Mouse (Mus musculus) hindbrain, embryonic 11.5 days (tissue): Measurements from ENCODE around the gene Snrpa1. TPM values are rescaled to one million over a fixed set of nuclear protein-coding genes. Genes with fewer than 3 reads are reported as not detected.

Experiments
- ATAC-seq: fragments of 200-750 bp; cut with Nextera tagmentation; 2 replicates; pipeline ENCODE4 v1.8.0; 2017; ENCODE audit warnings: mild to moderate bottlenecking, moderate TSS enrichment, moderate library complexity; ENCODE audit not compliant: low FRiP score
- DNase-seq: peaks from one replicate; pipeline ENCODE4 v3.0.0-alpha.2; 2015; ENCODE audit warnings: low spot score
- H3K27ac ChIP-seq: fragments of 300-500 bp; sonication (generic); 2 replicates; pipeline ENCODE4 v1.5.1; 2014; ENCODE audit warnings: mild to moderate bottlenecking, low read depth, low read length
- H3K27me3 ChIP-seq: fragments of 300-500 bp; sonication (generic); 2 replicates; pipeline ENCODE4 v1.6.1; 2014; ENCODE audit warnings: mild to moderate bottlenecking, low read length, moderate library complexity, mixed read lengths; ENCODE audit not compliant: control insufficient read depth, insufficient read depth
- H3K36me3 ChIP-seq: fragments of 300-500 bp; sonication (generic); 2 replicates; pipeline ENCODE4 v1.6.1; 2014; ENCODE audit warnings: mild to moderate bottlenecking, low read length, moderate library complexity, mixed read lengths; ENCODE audit not compliant: control insufficient read depth, insufficient read depth
- H3K4me1 ChIP-seq: fragments of 300-500 bp; sonication (generic); replicated peaks from 2 replicates; pipeline ENCODE4 v1.6.1; 2014; ENCODE audit warnings: low read length, mixed read lengths; ENCODE audit not compliant: control insufficient read depth, insufficient read depth
- H3K4me2 ChIP-seq: fragments of 300-500 bp; sonication (generic); replicated peaks from 2 replicates; pipeline ENCODE4 v1.6.1; 2014; ENCODE audit warnings: mild to moderate bottlenecking, low read depth, low read length
- H3K4me3 ChIP-seq: fragments of 300-500 bp; sonication (generic); 2 replicates; pipeline ENCODE4 v1.5.1; 2014; ENCODE audit warnings: low read depth, low read length
- H3K9ac ChIP-seq: fragments of 300-500 bp; sonication (generic); 2 replicates; pipeline ENCODE4 v1.6.1; 2014; ENCODE audit warnings: low read depth, low read length
- H3K9me3 ChIP-seq: fragments of 300-500 bp; sonication (generic); 2 replicates; pipeline ENCODE4 v1.6.1; 2016; ENCODE audit warnings: low read length; ENCODE audit not compliant: control insufficient read depth
- WGBS: fragments of 180-500 bp; shearing (Covaris S2); extraction: QIAGEN DNeasy Blood & Tissue Kit; methylation state at CpG from one replicate; pipeline ENCODE4 v1.1.7; 2014; 5-methylcytosine and 5-hydroxymethylcytosine counted together
- polyA plus RNA-seq: library from polyadenylated mRNA; unstranded; fragments of >200 nt; fragmentation: Nextera tagmentation; extraction: Ambion mirVana; gene quantifications from 2 replicates; pipeline ENCODE4 v1.2.1, GENCODE M21; 2014

Gene Snrpa1
- 230 and 234 TPM in 2 replicates for polyA plus RNA-seq

- H3K9me3 ChIP-seq, result no peaks in the 10 kb centered on the region
- peak within 1 kb of the TSS; percentile 97 for H3K4me3 ChIP-seq
- 88% methylated on average over 1 of the region's 1 CpGs for WGBS
- H3K27ac ChIP-seq, result no peak within 1 kb of the TSS
- peak within 1 kb of the TSS; percentile 86 for H3K9ac ChIP-seq
- no peak for ATAC-seq
- no peaks in the 10 kb centered on the region for H3K36me3 ChIP-seq
- no peaks in the 10 kb centered on the region for H3K27me3 ChIP-seq
- H3K4me2 ChIP-seq, result peak within 1 kb of the TSS; percentile 75
- no peaks in the 10 kb centered on the region; the same call in 1 of the 2 replicates for H3K4me1 ChIP-seq
- no peak for DNase-seq
Observed at GRCm38 (mm10) chr7:66058703-66059102, at the start of gene Snrpa1. Gene Snrpa1, plus strand, starts transcription at chr7:66059003.

GRCm38 (mm10) chr7:66010518-66010917 lies 48.3 kb upstream of the Snrpa1 start:
- DNase-seq, result no peak
- 84% methylated on average over 6 of the region's 6 CpGs for WGBS
- Histone ChIP-seq H3K36me3 (no peaks in the 10 kb centered on the region), H3K9me3 (no peaks in the 10 kb centered on the region), H3K4me3 (no peak overlapping the region), H3K4me1 (no peaks in the 10 kb centered on the region), H3K4me2 (no peak overlapping the region), H3K27ac (no peak overlapping the region), H3K9ac (no peak overlapping the region), H3K27me3 (no peaks in the 10 kb centered on the region)
- ATAC-seq, result no peak

GRCm38 (mm10) chr7:66027747-66028146 lies 31.1 kb upstream of the Snrpa1 start:
- H3K4me2 ChIP-seq, result no peak overlapping the region
- DNase-seq, result no peak
- H3K27ac ChIP-seq, result no peak overlapping the region
- no peaks in the 10 kb centered on the region for H3K27me3 ChIP-seq
- WGBS, result 76% methylated on average over 2 of the region's 2 CpGs
- H3K36me3 ChIP-seq, result no peaks in the 10 kb centered on the region
- no peak for ATAC-seq
- no peak overlapping the region for H3K4me3 ChIP-seq
- no peak overlapping the region for H3K9ac ChIP-seq
- H3K9me3 ChIP-seq, result no peaks in the 10 kb centered on the region
- H3K4me1 ChIP-seq, result no peaks in the 10 kb centered on the region

- Histone ChIP-seq H3K9ac (no peak overlapping the region), H3K27me3 (no peaks in the 10 kb centered on the region), H3K4me1 (no peaks in the 10 kb centered on the region), H3K27ac (no peak overlapping the region), H3K9me3 (no peaks in the 10 kb centered on the region), H3K4me3 (no peak overlapping the region), H3K4me2 (no peak overlapping the region), H3K36me3 (no peaks in the 10 kb centered on the region)
- 68% methylated on average over 6 of the region's 6 CpGs for WGBS
- DNase-seq (no peak), ATAC-seq (no peak)
Observed at GRCm38 (mm10) chr7:66028766-66029512, 29.9 kb upstream of the Snrpa1 start.

GRCm38 (mm10) chr7:66036809-66037208 lies 22.0 kb upstream of the Snrpa1 start:
- Histone ChIP-seq H3K27ac (no peak overlapping the region), H3K4me1 (no peaks in the 10 kb centered on the region), H3K9me3 (no peaks in the 10 kb centered on the region), H3K9ac (no peak overlapping the region), H3K27me3 (no peaks in the 10 kb centered on the region; the same call in 1 of the 2 replicates), H3K4me3 (no peak overlapping the region), H3K36me3 (no peaks in the 10 kb centered on the region), H3K4me2 (no peak overlapping the region)
- WGBS, result 81% methylated on average over 8 of the region's 8 CpGs
- ATAC-seq, result no peak
- DNase-seq, result no peak

GRCm38 (mm10) chr7:66038261-66038660 lies 20.5 kb upstream of the Snrpa1 start:
- H3K4me2 ChIP-seq, result no peak overlapping the region
- DNase-seq, result no peak
- ATAC-seq, result no peak

GRCm38 (mm10) chr7:66038730-66039129 lies 20.1 kb upstream of the Snrpa1 start:
- Histone ChIP-seq H3K27ac (no peak overlapping the region), H3K9ac (no peak overlapping the region), H3K27me3 (no peaks in the 10 kb centered on the region; the same call in 1 of the 2 replicates), H3K4me3 (no peak overlapping the region), H3K36me3 (no peaks in the 10 kb centered on the region), H3K4me1 (no peaks in the 10 kb centered on the region), H3K4me2 (no peak overlapping the region), H3K9me3 (no peaks in the 10 kb centered on the region)
- ATAC-seq, result no peak
- WGBS, result 89% methylated on average over 11 of the region's 11 CpGs
- DNase-seq, result no peak

More at GRCm38 (mm10) chr7:66038261-66038660, 20.5 kb upstream of the Snrpa1 start:
- Histone ChIP-seq H3K9me3 (no peaks in the 10 kb centered on the region), H3K4me1 (no peaks in the 10 kb centered on the region), H3K27ac (no peak overlapping the region), H3K9ac (no peak overlapping the region), H3K27me3 (no peaks in the 10 kb centered on the region; the same call in 1 of the 2 replicates), H3K4me3 (no peak overlapping the region), H3K36me3 (no peaks in the 10 kb centered on the region)
- WGBS, result 73% methylated on average over 3 of the region's 3 CpGs

- no peak for DNase-seq
- ATAC-seq, result no peak
- Histone ChIP-seq H3K27ac (no peak overlapping the region), H3K27me3 (0 out of 2 replicates have a peak, but pooled peaks cover 2% of the 10 kb centered on the region), H3K4me3 (no peak overlapping the region), H3K4me1 (0 out of 2 replicates have a peak, but pooled peaks cover 2% of the 10 kb centered on the region), H3K9ac (no peak overlapping the region), H3K36me3 (no peaks in the 10 kb centered on the region), H3K4me2 (no peak overlapping the region), H3K9me3 (no peaks in the 10 kb centered on the region)
- WGBS, result 83% methylated on average over 18 of the region's 18 CpGs
Observed at GRCm38 (mm10) chr7:66040026-66040814, 18.6 kb upstream of the Snrpa1 start.
